9 mouse cellular contexts compared by ENCODE assay signal in the genomic region with DNA sequence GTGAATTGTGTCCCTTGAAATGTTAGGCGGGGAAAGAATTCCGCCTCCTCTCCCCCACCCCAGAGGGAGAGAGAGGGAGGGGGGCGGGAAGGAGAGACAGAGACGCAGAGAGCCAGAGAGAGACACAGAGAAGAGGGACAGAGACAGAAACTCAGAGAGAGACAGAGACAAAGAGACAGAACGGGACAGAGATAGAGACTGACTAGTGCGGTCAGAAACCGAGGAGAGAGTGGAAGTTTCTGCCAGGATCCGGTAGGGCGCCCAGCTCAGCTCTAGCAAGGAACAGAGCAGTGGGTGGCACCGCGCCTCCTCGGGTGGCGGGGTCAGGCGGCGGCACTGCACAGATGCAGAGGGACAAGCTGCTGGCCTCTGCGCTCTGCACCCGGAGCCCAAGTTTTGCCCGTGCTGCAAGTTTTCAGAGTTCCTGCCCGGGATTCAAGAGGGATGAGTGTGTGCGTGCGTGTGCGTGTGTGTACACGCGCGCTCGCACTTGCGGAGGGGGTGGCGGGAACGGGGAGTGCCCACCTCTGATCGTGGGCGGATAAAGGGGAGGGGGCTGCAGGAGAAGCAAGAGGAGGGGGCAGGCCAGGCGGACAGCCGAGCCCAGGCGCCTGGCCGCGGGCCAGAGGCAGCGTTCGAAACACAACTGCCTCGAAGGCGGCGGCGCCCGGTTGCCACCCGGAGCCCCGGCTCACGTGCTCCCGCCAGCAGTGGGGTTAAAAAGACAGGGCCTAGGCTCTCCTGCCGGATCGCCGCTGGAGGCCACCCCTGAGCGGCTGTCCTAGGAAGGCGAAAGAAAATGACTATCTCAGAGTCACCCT. TPM values are rescaled to one million over a fixed set of nuclear protein-coding genes. Genes with fewer than 3 reads are reported as not detected.
DNase-seq lines count a peak whose midpoint lies in the region; ATAC-seq and TF ChIP-seq lines count a peak whose summit lies in the region.
"Had no signal": no experiment of that assay in that cellular context is flagged by ENCODE, and none has a peak within 500 bp of the region (broad histone marks: within the 10 kb centered on the region; RNA-seq: fewer than 3 reads in every experiment).

No protein-coding gene starts in this region.

- H3K4me3 ChIP-seq in forebrain, postnatal 0 days (ENCODE audit: low read depth, low read length) = peak overlapping the region; percentile 42
- peak overlapping the region; percentile 56 for H3K4me3 ChIP-seq in kidney, adult 2 months (ENCODE audit: insufficient read depth, low read depth, low read length)
- peak overlapping the region; percentile 88 for H3K4me3 ChIP-seq in small intestine, adult 2 months (ENCODE audit: low read depth, low read length)

- H3K4me2 ChIP-seq in forebrain, postnatal 0 days (ENCODE audit: low read depth) = peak overlapping the region; percentile 91

- no peak for TF ChIP-seq POLR2A in kidney, adult 2 months (IDR thresholded peaks at IDR 0.05; ENCODE audit: low read depth, low read length)
- TF ChIP-seq POLR2A in small intestine, adult 2 months (IDR thresholded peaks at IDR 0.05; ENCODE audit: low read depth, low read length) = no peak

- no peak overlapping the region for H3K27ac ChIP-seq in forebrain, postnatal 0 days (ENCODE audit: low read depth, low read length)
- H3K27ac ChIP-seq in kidney, adult 2 months (ENCODE audit: insufficient read depth, low read depth, low read length) = no peak overlapping the region
- H3K27ac ChIP-seq in small intestine, adult 2 months (ENCODE audit: insufficient read depth, low read depth, low read length) = peak overlapping the region; percentile 30; the same call in 1 of the 2 replicates

- peaks cover 25% of the 10 kb centered on the region for H3K4me1 ChIP-seq in forebrain, postnatal 0 days (ENCODE audit: insufficient read depth)
- H3K4me1 ChIP-seq in kidney, adult 2 months (ENCODE audit: control insufficient read depth, insufficient read depth, low read length) = no peaks in the 10 kb centered on the region
- no peaks in the 10 kb centered on the region for H3K4me1 ChIP-seq in small intestine, adult 2 months (ENCODE audit: control insufficient read depth, insufficient read depth, insufficient read length, low read length)

- peak; percentile 76 for DNase-seq in heart, adult 11 months
- DNase-seq in heart, adult 9 months (ENCODE audit: low spot score in 2 of 2) = no peak
- peak; percentile 51 for DNase-seq in adrenal gland, adult 8-10 months
- peak; percentile 37 for DNase-seq in forebrain, postnatal 0 days
- DNase-seq in kidney, adult 2 months = peak; percentile 53
- peak; percentile 34 for DNase-seq in lung, postnatal 14 days
- DNase-seq in layer of hippocampus, adult 8-10 months (ENCODE audit: low spot score in 2 of 2) = no peak

- 0 out of 2 replicates have a peak overlapping the region, but pooled peaks have one; percentile 33 for H3K9ac ChIP-seq in forebrain, postnatal 0 days

- H3K27me3 ChIP-seq in forebrain, postnatal 0 days (ENCODE audit: insufficient read depth, low read length) = peaks cover 23% of the 10 kb centered on the region
- peaks cover 9% of the 10 kb centered on the region; the same call in 1 of the 2 replicates for H3K27me3 ChIP-seq in kidney, adult 2 months (replicated peaks; ENCODE audit: control insufficient read depth, insufficient read depth, low read length)
- peaks cover 10% of the 10 kb centered on the region for H3K27me3 ChIP-seq in small intestine, adult 2 months (ENCODE audit: control insufficient read depth, insufficient read depth, low read length)

- ATAC-seq in forebrain, postnatal 0 days = peak; percentile 38; the same call in 1 of the 2 replicates

- 0 out of 2 replicates have a peak, but pooled peaks have one; percentile 6 for TF ChIP-seq CTCF in forebrain, postnatal 0 days (IDR thresholded peaks at IDR 0.05; ENCODE audit: low read depth)
- no peak for TF ChIP-seq CTCF in kidney, adult 2 months (conservative IDR thresholded peaks at IDR 0.05; ENCODE audit: insufficient read depth, insufficient read length, low read depth, low read length)
- TF ChIP-seq CTCF in small intestine, adult 2 months (IDR thresholded peaks at IDR 0.05; ENCODE audit: extremely low read depth, insufficient read length, insufficient replicate concordance, low read depth, low read length) = no peak

- no peaks in the 10 kb centered on the region for H3K36me3 ChIP-seq in forebrain, postnatal 0 days (ENCODE audit: insufficient read depth)
- no peaks in the 10 kb centered on the region for H3K36me3 ChIP-seq in kidney, adult 2 months (ENCODE audit: control insufficient read depth, insufficient read depth, low read length)
- no peaks in the 10 kb centered on the region for H3K36me3 ChIP-seq in small intestine, adult 2 months (ENCODE audit: control insufficient read depth, insufficient read depth, low read length)

- no peaks in the 10 kb centered on the region for H3K9me3 ChIP-seq in forebrain, postnatal 0 days (ENCODE audit: low read length)

- WGBS in forebrain, postnatal 0 days = under 1% methylated on average over 51 of the region's 52 CpGs
- under 1% methylated on average over 52 of the region's 52 CpGs for WGBS in kidney, adult 2 months
- WGBS in small intestine, adult 2 months = 1% methylated on average over 51 of the region's 52 CpGs

RNA-seq across cellular contexts. Expression of a gene that starts 0.5 kb away (rescaled TPM):
- total RNA-seq in adrenal gland, adult 8-10 months (2022) = 1 to 10 TPM; 3.9 to 4.7 (median 4.3) TPM
- total RNA-seq in forebrain, postnatal 0 days (2014; rRNA removed) = 0.15 and 0.52 TPM in 2 replicates
- 0.13 and 0.24 TPM in 2 replicates for polyA plus RNA-seq in forebrain, postnatal 0 days (2015; fragmentation: Nextera tagmentation; extraction: Ambion mirVana)
- 0.09 and 0.10 TPM in 2 replicates for polyA plus RNA-seq in kidney, adult 2 months (2012; rRNA removed)
- polyA plus RNA-seq in small intestine, adult 2 months (2012; rRNA removed) = 0.74 and 1.1 TPM in 2 replicates
- under 1 TPM; 0.13 to 0.37 (median 0.18) TPM for total RNA-seq in layer of hippocampus, adult 8-10 months (2022)
- total RNA-seq: MEL had no signal

Comparison
In these comparisons a context has a peak if more than half of its experiments do, and no peak if none do; other contexts are left out.
1. DNase-seq: peak in heart, adult 11 months (single experiment), adrenal gland, adult 8-10 months (single experiment), forebrain, postnatal 0 days (single experiment), kidney, adult 2 months (single experiment) and lung, postnatal 14 days (single experiment); none in heart, adult 9 months (0 of 2) and layer of hippocampus, adult 8-10 months (0 of 2).
2. Peak in every context shown above with its lines, with median percentiles within 50 percentile points of each other: H3K4me3 ChIP-seq.